Mouse (Mus musculus) small intestine, adult 2 months (tissue): ENCODE measurements around the gene Npw. TPM values are rescaled to one million over a fixed set of nuclear protein-coding genes. Genes with fewer than 3 reads are reported as not detected.

Experiments
- H3K27ac ChIP-seq: fragments of 200-500 bp; 2 replicates; pipeline ENCODE4 v1.5.1; 2012; ENCODE audit warnings: low read depth, low read length, control low read depth, inconsistent platforms; ENCODE audit not compliant: insufficient read depth
- H3K27me3 ChIP-seq: fragments of 200-500 bp; 2 replicates; pipeline ENCODE4 v1.6.1; 2012; ENCODE audit warnings: mild to moderate bottlenecking, moderate library complexity, low read length, inconsistent platforms; ENCODE audit not compliant: control insufficient read depth, insufficient read depth
- H3K36me3 ChIP-seq: fragments of 200-500 bp; 2 replicates; pipeline ENCODE4 v1.6.1; 2012; ENCODE audit warnings: mild to moderate bottlenecking, low read length, control low read depth, inconsistent platforms; ENCODE audit not compliant: control insufficient read depth, insufficient read depth
- H3K4me1 ChIP-seq: fragments of 200-500 bp; 2 replicates; pipeline ENCODE4 v1.6.1; 2012; ENCODE audit warnings: low read length, inconsistent platforms, mixed read lengths; ENCODE audit not compliant: control insufficient read depth, insufficient read depth, insufficient read length
- H3K4me3 ChIP-seq: fragments of 200-500 bp; 2 replicates; pipeline ENCODE4 v1.5.1; 2012; ENCODE audit warnings: low read depth, mild to moderate bottlenecking, control low read depth, inconsistent platforms, low read length, moderate library complexity
- CTCF ChIP-seq: fragments of 200-500 bp; IDR thresholded peaks from 2 replicates; pipeline ENCODE4 v1.5.1; 2012; ENCODE audit warnings: low read depth, mild to moderate bottlenecking, control low read depth, inconsistent platforms, low read length, moderate library complexity, mixed read lengths; ENCODE audit not compliant: insufficient replicate concordance, insufficient read length; ENCODE audit errors: extremely low read depth
- POLR2A ChIP-seq: fragments of 200-500 bp; IDR thresholded peaks from 2 replicates; pipeline ENCODE4 v1.6.1; 2012; ENCODE audit warnings: low read depth, mild to moderate bottlenecking, control low read depth, inconsistent platforms, low read length, moderate library complexity
- WGBS: fragments of 180-500 bp; shearing (Covaris S2); methylation state at CpG from one replicate; pipeline ENCODE4 v1.1.7; 2018; 5-methylcytosine and 5-hydroxymethylcytosine counted together
- polyA plus RNA-seq: library from polyadenylated mRNA; depleted of rRNA; stranded (reverse); fragments of >200 nt; gene quantifications from 2 replicates; pipeline ENCODE4 v1.2.3, GENCODE M21; 2012

Npw gene
- polyA plus RNA-seq, 1 experiment, result 6.5 TPM

- no peak overlapping the region for H3K4me3 ChIP-seq
- 0 out of 2 replicates have a peak, but pooled peaks cover 1% of the 10 kb centered on the region for H3K36me3 ChIP-seq
- H3K4me1 ChIP-seq, result peaks cover 8% of the 10 kb centered on the region; the same call in 1 of the 2 replicates
- 82% methylated on average over 3 of the region's 3 CpGs for WGBS
- peak overlapping the region; percentile 85 for H3K27ac ChIP-seq
- H3K27me3 ChIP-seq, result peaks cover 11% of the 10 kb centered on the region
- TF ChIP-seq CTCF (no peak), POLR2A (no peak)
These were observed 12.3 kb downstream of the Npw start for GRCm38 (mm10) chr17:24645916-24646315.

DNA sequence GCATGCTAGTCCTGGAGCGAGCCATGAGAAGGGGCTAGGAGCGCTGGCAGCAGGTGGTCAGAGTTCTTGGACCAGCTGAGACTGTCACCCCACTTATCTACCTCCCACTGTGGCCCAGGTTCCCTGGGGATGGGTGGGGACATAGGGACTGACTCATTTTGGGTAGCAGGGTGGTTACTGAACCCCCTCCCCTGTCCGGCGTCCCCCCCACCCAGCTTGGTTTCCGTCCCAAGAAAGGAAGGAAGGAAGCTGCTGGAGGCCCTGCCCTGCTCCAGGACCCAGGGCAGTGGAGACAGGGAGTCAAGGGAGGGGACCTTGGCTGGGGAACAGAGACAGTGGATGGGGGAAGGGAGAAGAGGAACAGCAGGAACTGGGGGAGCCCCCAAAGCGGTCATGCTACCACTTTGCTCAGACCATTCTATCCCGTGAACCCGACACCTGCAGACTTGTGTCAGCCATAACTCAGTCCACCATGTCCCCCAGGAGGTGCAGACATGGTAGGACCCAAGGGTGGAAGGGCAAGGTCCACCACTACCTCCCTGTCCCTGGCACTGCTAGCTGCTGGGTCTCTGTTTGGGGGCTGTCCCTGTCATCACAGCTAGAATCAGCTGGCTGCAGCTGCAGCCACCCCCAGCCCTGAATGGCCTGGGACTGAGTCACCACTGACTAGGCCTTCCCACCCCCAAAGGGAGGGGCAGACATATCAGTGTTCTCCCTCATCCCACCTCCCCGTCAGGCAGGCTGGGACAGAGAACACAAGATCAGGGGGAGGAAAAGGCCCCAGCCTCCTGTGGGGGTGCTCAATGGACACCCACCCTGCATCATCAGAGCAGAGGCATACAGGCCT lies 13.2 kb downstream of the Npw start:
- H3K4me3 ChIP-seq, result peak overlapping the region; percentile 33
- 82% methylated on average over 9 of the region's 9 CpGs for WGBS

DNA sequence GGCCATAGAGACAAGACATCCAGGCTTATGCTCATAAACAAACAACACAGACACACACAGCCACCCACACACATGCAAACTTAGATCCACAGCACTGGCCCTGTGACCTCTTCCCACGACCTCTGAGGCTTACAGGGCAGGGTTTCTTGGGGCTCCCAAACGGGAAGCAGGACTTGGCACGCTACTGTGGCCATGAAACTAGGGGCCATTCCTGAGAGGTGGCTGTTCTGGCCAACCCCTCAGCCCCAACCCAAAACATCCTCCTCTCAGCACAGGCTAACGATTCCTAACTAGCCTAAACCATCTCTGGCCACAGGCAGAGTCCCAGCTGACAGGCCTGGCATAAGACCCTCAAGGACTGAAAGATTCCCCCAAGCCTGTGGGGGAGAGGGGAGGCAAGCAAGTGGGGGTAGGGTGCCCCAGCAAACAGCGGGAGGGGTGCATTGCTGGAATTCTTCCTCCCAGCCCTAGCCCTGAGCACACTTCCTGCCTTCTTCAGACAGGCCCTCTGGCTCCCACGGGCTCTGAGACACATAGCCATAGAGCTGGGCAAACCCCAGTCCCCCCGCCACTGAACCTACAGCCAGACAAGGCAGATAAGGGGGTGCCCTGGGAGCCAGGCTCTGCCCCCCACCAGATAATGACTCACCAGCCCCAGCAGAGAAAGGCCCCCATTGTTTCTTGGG lies 14.1 kb downstream of the Npw start:
- Histone ChIP-seq H3K4me1 (peaks cover 2% of the 10 kb centered on the region; the same call in 1 of the 2 replicates), H3K27me3 (no peaks in the 10 kb centered on the region), H3K4me3 (peak overlapping the region; percentile 33), H3K27ac (peak overlapping the region; percentile 85), H3K36me3 (0 out of 2 replicates have a peak, but pooled peaks cover 1% of the 10 kb centered on the region)
- WGBS, result 57% methylated on average over 7 of the region's 7 CpGs
- TF ChIP-seq CTCF, result no peak
- no peak for TF ChIP-seq POLR2A

More for the DNA sequence above, 13.2 kb downstream of the Npw start:
- no peak for TF ChIP-seq POLR2A
- TF ChIP-seq CTCF, result no peak
- Histone ChIP-seq H3K4me1 (peaks cover 8% of the 10 kb centered on the region; the same call in 1 of the 2 replicates), H3K27ac (peak overlapping the region; percentile 85), H3K36me3 (0 out of 2 replicates have a peak, but pooled peaks cover 1% of the 10 kb centered on the region), H3K27me3 (peaks cover 6% of the 10 kb centered on the region)

GRCm38 (mm10) chr17:24642791-24643343 lies 15.4 kb downstream of the Npw start:
- Histone ChIP-seq H3K36me3 (0 out of 2 replicates have a peak, but pooled peaks cover 1% of the 10 kb centered on the region), H3K4me3 (peak overlapping the region; percentile 5), H3K27me3 (no peaks in the 10 kb centered on the region), H3K4me1 (peaks cover 5% of the 10 kb centered on the region; the same call in 1 of the 2 replicates), H3K27ac (0 out of 2 replicates have a peak overlapping the region, but pooled peaks have one; percentile 85)
- 76% methylated on average over 6 of the region's 6 CpGs for WGBS
- TF ChIP-seq CTCF, result no peak

DNA sequence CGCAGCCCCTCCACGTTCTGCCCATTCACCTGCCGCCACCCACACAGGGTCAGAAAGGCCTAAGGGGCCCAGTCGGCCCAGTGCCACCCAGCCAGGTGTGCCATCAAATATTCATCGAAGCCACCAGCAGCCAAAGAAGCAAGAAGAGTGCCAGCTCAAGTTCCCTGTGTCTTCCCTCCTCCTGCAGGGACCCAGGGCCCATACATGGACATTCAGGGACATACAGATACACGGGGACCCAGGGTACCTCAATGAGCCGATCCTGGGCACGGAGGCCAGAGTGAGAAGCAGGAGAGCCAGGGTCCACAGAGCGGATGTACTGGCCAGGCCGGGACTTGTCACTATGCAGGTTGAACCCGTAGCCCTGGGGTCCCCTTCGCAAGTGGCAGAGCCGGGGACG lies 16.3 kb downstream of the Npw start:
- Histone ChIP-seq H3K36me3 (0 out of 2 replicates have a peak, but pooled peaks cover 1% of the 10 kb centered on the region), H3K4me1 (peaks cover 5% of the 10 kb centered on the region; the same call in 1 of the 2 replicates), H3K27me3 (no peaks in the 10 kb centered on the region), H3K4me3 (no peak overlapping the region), H3K27ac (no peak overlapping the region)
- no peak for TF ChIP-seq POLR2A
- TF ChIP-seq CTCF, result no peak
- WGBS, result 89% methylated on average over 14 of the region's 14 CpGs

DNA sequence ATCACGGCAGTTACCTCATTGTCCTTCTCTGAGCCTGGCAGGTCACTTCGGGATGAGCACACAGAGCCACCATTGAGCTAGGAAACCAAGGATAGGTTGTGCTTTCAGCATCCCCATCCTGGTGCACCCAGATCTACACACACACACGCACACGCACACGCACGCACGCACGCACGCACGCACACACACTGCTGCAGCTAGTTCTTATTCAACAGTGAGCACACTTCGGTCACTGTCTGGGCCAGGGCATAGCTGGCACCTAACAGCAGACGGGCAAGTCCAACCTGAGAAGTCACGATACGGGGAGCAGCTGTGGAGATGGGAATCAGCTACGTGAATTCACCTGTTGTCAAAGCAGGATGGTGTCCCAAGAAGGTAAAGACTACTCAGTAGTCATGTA lies 17.7 kb downstream of the Npw start:
- 94% methylated on average over 15 of the region's 15 CpGs for WGBS
- H3K27me3 ChIP-seq, result no peaks in the 10 kb centered on the region
- no peak for TF ChIP-seq CTCF
- TF ChIP-seq POLR2A, result no peak
- peaks cover 5% of the 10 kb centered on the region; the same call in 1 of the 2 replicates for H3K4me1 ChIP-seq
- no peak overlapping the region for H3K27ac ChIP-seq
- H3K4me3 ChIP-seq, result no peak overlapping the region
- H3K36me3 ChIP-seq, result 0 out of 2 replicates have a peak, but pooled peaks cover 1% of the 10 kb centered on the region

- 0 out of 2 replicates have a peak, but pooled peaks cover 1% of the 10 kb centered on the region for H3K36me3 ChIP-seq
- H3K4me3 ChIP-seq, result no peak overlapping the region
- H3K4me1 ChIP-seq, result peaks cover 3% of the 10 kb centered on the region; the same call in 1 of the 2 replicates
- 83% methylated on average over 7 of the region's 7 CpGs for WGBS
- no peak overlapping the region for H3K27ac ChIP-seq
- no peak for TF ChIP-seq CTCF
- no peak for TF ChIP-seq POLR2A
- H3K27me3 ChIP-seq, result no peaks in the 10 kb centered on the region
These were observed 18.1 kb downstream of the Npw start for GRCm38 (mm10) chr17:24640119-24640518.
